Mouse (Mus musculus) heart, adult 2 months (tissue): Measurements from ENCODE around the gene Zmynd8.

Source experiments
- CTCF ChIP-seq: fragments of 200-600 bp; IDR thresholded peaks from 2 replicates; pipeline ENCODE4 v1.8.1; 2022; ENCODE audit warnings: antibody characterized with exemption, mild to moderate bottlenecking, moderate library complexity
- EP300 ChIP-seq: fragments of 200-500 bp; IDR thresholded peaks from 2 replicates; pipeline ENCODE4 v1.6.1; 2011; ENCODE audit warnings: low read depth, low read length, control low read depth; ENCODE audit not compliant: insufficient read depth

- TF ChIP-seq EP300 (no peak), CTCF (no peak)
These were observed 21.6 kb downstream of the Zmynd8 start for GRCm38 (mm10) chr2:165877180-165877579.
